Mouse (Mus musculus) embryonic facial prominence, embryonic 15.5 days (tissue): ENCODE measurements around the gene Eno3. TPM values are rescaled to one million over a fixed set of nuclear protein-coding genes. Genes with fewer than 3 reads are reported as not detected.

Source experiments
- ATAC-seq: fragments of 200-750 bp; cut with Nextera tagmentation; 2 replicates; pipeline ENCODE4 v1.8.0; 2017; ENCODE audit warnings: low read depth, moderate TSS enrichment; ENCODE audit not compliant: insufficient number of reproducible peaks, low FRiP score, low TSS enrichment
- H3K27ac ChIP-seq: fragments of 300-500 bp; sonication (generic); replicated peaks from 2 replicates; pipeline ENCODE4 v1.5.1; 2015; ENCODE audit warnings: mild to moderate bottlenecking, inconsistent platforms
- H3K27me3 ChIP-seq: fragments of 300-500 bp; sonication (generic); 2 replicates; pipeline ENCODE4 v1.6.1; 2015; ENCODE audit warnings: inconsistent platforms
- H3K36me3 ChIP-seq: fragments of 300-500 bp; sonication (generic); 2 replicates; pipeline ENCODE4 v1.6.1; 2015; ENCODE audit warnings: mild to moderate bottlenecking, inconsistent platforms
- H3K4me1 ChIP-seq: fragments of 300-500 bp; sonication (generic); 2 replicates; pipeline ENCODE4 v1.6.1; 2015; ENCODE audit warnings: inconsistent platforms
- H3K4me2 ChIP-seq: fragments of 300-500 bp; sonication (generic); replicated peaks from 2 replicates; pipeline ENCODE4 v1.6.1; 2015; ENCODE audit warnings: mild to moderate bottlenecking, inconsistent platforms
- H3K4me3 ChIP-seq: fragments of 300-500 bp; sonication (generic); replicated peaks from 2 replicates; pipeline ENCODE4 v1.5.1; 2015; ENCODE audit warnings: mild to moderate bottlenecking, inconsistent platforms
- H3K9ac ChIP-seq: fragments of 300-500 bp; sonication (generic); 2 replicates; pipeline ENCODE4 v1.6.1; 2015; ENCODE audit warnings: inconsistent platforms
- H3K9me3 ChIP-seq: fragments of 300-500 bp; sonication (generic); replicated peaks from 2 replicates; pipeline ENCODE4 v1.6.1; 2016; ENCODE audit warnings: inconsistent platforms
- WGBS: fragments of 180-500 bp; shearing (Covaris S2); methylation state at CpG from one replicate; pipeline ENCODE4 v1.1.7; 2015; 5-methylcytosine and 5-hydroxymethylcytosine counted together
- polyA plus RNA-seq: library from polyadenylated mRNA; unstranded; fragments of >200 nt; fragmentation: Nextera tagmentation; extraction: Ambion mirVana; gene quantifications from 2 replicates; pipeline ENCODE4 v1.2.1, GENCODE M21; 2015

The Eno3 gene
- polyA plus RNA-seq, 1 experiment from 2014 or later = 81.9 TPM

- no peak overlapping the region for H3K27ac ChIP-seq
- H3K9me3 ChIP-seq = no peaks in the 10 kb centered on the region
- H3K4me2 ChIP-seq = no peak overlapping the region
- no peak overlapping the region for H3K4me3 ChIP-seq
- no peak overlapping the region for H3K9ac ChIP-seq
- H3K4me1 ChIP-seq = peaks cover 31% of the 10 kb centered on the region
- no peak for ATAC-seq
- peaks cover 49% of the 10 kb centered on the region for H3K36me3 ChIP-seq
- no peaks in the 10 kb centered on the region for H3K27me3 ChIP-seq
- WGBS = 84% methylated on average over 8 of the region's 8 CpGs
Observed at GRCm38 (mm10) chr11:70660571-70660970, 3.6 kb downstream of the Eno3 start.

GRCm38 (mm10) chr11:70663101-70663500 lies 6.1 kb downstream of the Eno3 start:
- 91% methylated on average over 8 of the region's 8 CpGs for WGBS
- H3K4me1 ChIP-seq = peaks cover 21% of the 10 kb centered on the region
- H3K27ac ChIP-seq = no peak overlapping the region
- no peak for ATAC-seq
- no peak overlapping the region for H3K4me2 ChIP-seq
- H3K36me3 ChIP-seq = peaks cover 56% of the 10 kb centered on the region
- H3K9ac ChIP-seq = no peak overlapping the region
- no peaks in the 10 kb centered on the region for H3K9me3 ChIP-seq
- H3K4me3 ChIP-seq = no peak overlapping the region
- no peaks in the 10 kb centered on the region for H3K27me3 ChIP-seq

- Histone ChIP-seq H3K4me3 (no peak overlapping the region), H3K27me3 (no peaks in the 10 kb centered on the region), H3K36me3 (peaks cover 56% of the 10 kb centered on the region), H3K9me3 (no peaks in the 10 kb centered on the region), H3K4me1 (peaks cover 19% of the 10 kb centered on the region), H3K9ac (no peak overlapping the region), H3K27ac (no peak overlapping the region), H3K4me2 (no peak overlapping the region)
- no peak for ATAC-seq
- WGBS = 86% methylated on average over 6 of the region's 6 CpGs
Observed at GRCm38 (mm10) chr11:70663957-70664356, 7.0 kb downstream of the Eno3 start.

- H3K9ac ChIP-seq = no peak overlapping the region
- H3K27ac ChIP-seq = no peak overlapping the region
- H3K4me3 ChIP-seq = no peak overlapping the region
- H3K27me3 ChIP-seq = no peaks in the 10 kb centered on the region
- H3K36me3 ChIP-seq = peaks cover 56% of the 10 kb centered on the region
- H3K9me3 ChIP-seq = no peaks in the 10 kb centered on the region
- ATAC-seq = no peak
- WGBS = 96% methylated on average over 9 of the region's 9 CpGs
- H3K4me2 ChIP-seq = no peak overlapping the region
- peaks cover 18% of the 10 kb centered on the region for H3K4me1 ChIP-seq
Observed at GRCm38 (mm10) chr11:70664741-70665140, 7.7 kb downstream of the Eno3 start.

- Histone ChIP-seq H3K27me3 (no peaks in the 10 kb centered on the region), H3K4me3 (no peak overlapping the region), H3K36me3 (peaks cover 52% of the 10 kb centered on the region), H3K9ac (no peak overlapping the region), H3K27ac (no peak overlapping the region), H3K9me3 (no peaks in the 10 kb centered on the region), H3K4me1 (peaks cover 36% of the 10 kb centered on the region), H3K4me2 (no peak overlapping the region)
- WGBS = 91% methylated on average over 8 of the region's 8 CpGs
- no peak for ATAC-seq
Observed at GRCm38 (mm10) chr11:70666687-70667086, 9.7 kb downstream of the Eno3 start.

- Histone ChIP-seq H3K9me3 (no peaks in the 10 kb centered on the region), H3K9ac (peak overlapping the region; percentile 50; the same call in 1 of the 2 replicates), H3K27ac (peak overlapping the region; percentile 100), H3K27me3 (no peaks in the 10 kb centered on the region), H3K4me1 (peaks cover 36% of the 10 kb centered on the region), H3K36me3 (peaks cover 45% of the 10 kb centered on the region), H3K4me2 (peak overlapping the region; percentile 86), H3K4me3 (peak overlapping the region; percentile 73)
- WGBS = 44% methylated on average over 14 of the region's 14 CpGs
- ATAC-seq = no peak
Observed at GRCm38 (mm10) chr11:70667271-70668150, 10.5 kb downstream of the Eno3 start.

GRCm38 (mm10) chr11:70668335-70668770 lies 11.4 kb downstream of the Eno3 start:
- no peaks in the 10 kb centered on the region for H3K27me3 ChIP-seq
- under 1% methylated on average over 15 of the region's 15 CpGs for WGBS
- ATAC-seq = peak; percentile 63
- no peaks in the 10 kb centered on the region for H3K9me3 ChIP-seq
- peak overlapping the region; percentile 50 for H3K9ac ChIP-seq
- peaks cover 36% of the 10 kb centered on the region for H3K4me1 ChIP-seq
- H3K36me3 ChIP-seq = peaks cover 41% of the 10 kb centered on the region
- H3K4me2 ChIP-seq = peak overlapping the region; percentile 86
- peak overlapping the region; percentile 100 for H3K27ac ChIP-seq
- peak overlapping the region; percentile 73 for H3K4me3 ChIP-seq

- peak within 1 kb of the TSS; percentile 86 for H3K4me2 ChIP-seq
- under 1% methylated on average over 44 of the region's 44 CpGs for WGBS
- H3K9me3 ChIP-seq = no peaks in the 10 kb centered on the region
- H3K27me3 ChIP-seq = no peaks in the 10 kb centered on the region
- H3K27ac ChIP-seq = peak within 1 kb of the TSS; percentile 100
- H3K9ac ChIP-seq = peak within 1 kb of the TSS; percentile 68
- peak within 1 kb of the TSS; percentile 73 for H3K4me3 ChIP-seq
- peaks cover 41% of the 10 kb centered on the region for H3K36me3 ChIP-seq
- peaks cover 36% of the 10 kb centered on the region for H3K4me1 ChIP-seq
- peak; percentile 95 for ATAC-seq
Observed at GRCm38 (mm10) chr11:70668771-70669505, 11.9 kb downstream of the Eno3 start, which contains the start of gene Spag7. Gene Spag7, minus strand, starts transcription at chr11:70669416.

GRCm38 (mm10) chr11:70669582-70670345 lies 12.8 kb downstream of the Eno3 start:
- WGBS = under 1% methylated on average over 31 of the region's 31 CpGs
- Histone ChIP-seq H3K4me3 (peak overlapping the region; percentile 73), H3K4me1 (peaks cover 36% of the 10 kb centered on the region), H3K4me2 (peak overlapping the region; percentile 86), H3K27ac (peak overlapping the region; percentile 100), H3K9me3 (no peaks in the 10 kb centered on the region), H3K36me3 (peaks cover 40% of the 10 kb centered on the region), H3K9ac (peak overlapping the region; percentile 68), H3K27me3 (no peaks in the 10 kb centered on the region)
- peak; percentile 25 for ATAC-seq

- H3K9ac ChIP-seq = peak overlapping the region; percentile 68
- H3K36me3 ChIP-seq = peaks cover 36% of the 10 kb centered on the region
- 43% methylated on average over 14 of the region's 14 CpGs for WGBS
- H3K27me3 ChIP-seq = no peaks in the 10 kb centered on the region
- H3K27ac ChIP-seq = peak overlapping the region; percentile 100
- H3K4me1 ChIP-seq = peaks cover 36% of the 10 kb centered on the region
- no peak for ATAC-seq
- no peaks in the 10 kb centered on the region for H3K9me3 ChIP-seq
- H3K4me2 ChIP-seq = peak overlapping the region; percentile 86
- peak overlapping the region; percentile 73 for H3K4me3 ChIP-seq
Observed at GRCm38 (mm10) chr11:70670483-70670882, 13.5 kb downstream of the Eno3 start.
